Mouse (Mus musculus) left cerebral cortex, postnatal 25 days (tissue): ENCODE measurements around the gene Aqr. TPM values are rescaled to one million over a fixed set of nuclear protein-coding genes. Genes with fewer than 3 reads are reported as not detected.
A peak's percentile ranks its signal among the peaks of the same experiment; 100 is the strongest.
"Not testable (repeated sequence)": the region's sequence is repeated elsewhere in the genome, so short reads cannot be mapped to it uniquely, and the experiment has no call there.

Experiments
- DNase-seq, 2 experiments: peaks; one replicate each; pipeline ENCODE4 v3.0.0; 2022; ENCODE audit warnings: low spot score in 2 of 2, mixed read lengths in 1 of 2
- intact Hi-C: fragments of 180-260 bp; cut with DNase I; formaldehyde crosslinking; loops from one replicate; pipeline ENCODE4 v1.15.1; 2025
- total RNA-seq, 2 experiments: library from RNA; stranded (reverse); gene quantifications; 2 replicates each; pipeline ENCODE4 v1.2.3; 2021

Gene Aqr
- 10 to 100 TPM; 31.4 to 35.2 TPM for total RNA-seq

DNA sequence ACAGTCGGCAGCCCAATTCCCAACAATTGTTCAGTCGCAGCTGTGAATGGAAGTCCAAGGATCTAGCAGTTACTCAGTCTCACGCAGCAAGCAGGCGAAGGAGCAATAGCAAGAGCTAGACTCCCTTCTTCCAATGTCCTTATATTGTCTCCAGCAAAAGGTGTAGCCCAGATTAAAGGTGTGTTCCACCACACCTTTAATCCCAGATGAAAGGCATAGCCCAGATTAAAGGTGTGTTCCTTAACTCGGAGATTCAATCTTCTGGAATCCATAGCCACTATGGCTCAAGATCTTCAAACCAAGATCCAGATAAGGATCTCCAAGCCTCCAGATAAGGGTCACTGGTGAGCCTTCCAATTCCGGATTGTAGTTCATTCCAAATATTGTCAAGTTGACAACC, at the start of gene Aqr:
Aqr (minus strand) TSS at position 101 of the 400 bp plus-strand sequence.
- intact Hi-C loops, DNase-seq: not testable (repeated sequence)

DNA sequence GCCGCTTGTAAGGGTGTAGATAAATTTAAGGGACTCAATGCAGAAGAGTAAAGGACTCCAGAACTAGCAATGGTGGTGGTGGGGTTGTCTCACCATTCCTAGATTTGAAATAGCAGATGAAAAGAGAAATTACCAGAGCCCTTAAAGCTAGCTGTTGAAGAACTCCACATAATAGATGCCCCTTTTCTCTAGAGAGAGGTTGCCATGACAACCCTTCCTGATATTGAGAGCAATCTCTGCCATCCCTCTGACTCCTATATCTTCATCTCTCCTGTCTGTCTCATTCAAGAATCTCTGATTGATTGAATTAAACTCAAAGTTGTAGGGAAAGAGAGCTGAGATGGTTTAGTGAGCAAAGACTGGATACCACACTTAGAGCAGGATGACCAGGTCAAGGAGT, 49.7 kb upstream of the Aqr start:
- intact Hi-C loops: no loop called here
- no peak for DNase-seq

DNA sequence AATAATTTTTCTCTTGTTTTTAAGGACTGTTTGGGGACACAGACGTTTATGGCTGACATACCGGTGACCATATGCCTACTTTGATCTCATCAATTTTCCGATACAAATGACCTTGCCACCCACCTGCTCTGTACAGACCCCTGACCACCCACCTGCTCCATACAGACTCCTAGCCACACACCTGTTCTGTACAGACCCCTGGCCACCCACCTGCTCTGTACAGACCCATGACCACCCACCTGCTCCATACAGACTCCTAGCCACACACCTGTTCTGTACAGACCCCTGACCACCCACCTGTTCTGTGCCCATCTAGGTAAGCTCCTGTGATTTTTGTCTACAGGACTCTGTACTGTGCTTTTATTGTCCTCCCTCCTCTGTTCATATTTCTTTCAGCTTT, 48.8 kb upstream of the Aqr start:
- DNase-seq: no peak
- intact Hi-C loops: no loop called here

DNA sequence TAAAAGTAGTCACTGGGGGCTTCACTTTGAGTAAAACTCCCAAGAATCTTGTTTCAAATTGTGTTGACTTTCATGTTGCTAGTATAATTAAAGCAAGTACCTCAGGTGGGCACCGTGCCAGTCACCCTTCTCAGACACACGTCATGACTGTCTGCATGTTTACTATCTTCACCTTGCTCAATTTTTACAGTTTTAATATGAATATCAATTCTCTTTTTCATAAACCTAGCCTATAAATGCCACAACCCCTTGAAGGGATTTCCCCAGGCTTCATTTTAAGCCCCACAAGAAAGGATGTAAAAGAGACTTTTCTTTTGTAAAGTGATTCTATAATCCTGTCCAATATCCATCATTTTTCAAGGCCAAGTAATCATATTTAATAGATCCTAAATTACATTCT, 44.4 kb upstream of the Aqr start:
- DNase-seq: no peak
- intact Hi-C loops: no loop called here

DNA sequence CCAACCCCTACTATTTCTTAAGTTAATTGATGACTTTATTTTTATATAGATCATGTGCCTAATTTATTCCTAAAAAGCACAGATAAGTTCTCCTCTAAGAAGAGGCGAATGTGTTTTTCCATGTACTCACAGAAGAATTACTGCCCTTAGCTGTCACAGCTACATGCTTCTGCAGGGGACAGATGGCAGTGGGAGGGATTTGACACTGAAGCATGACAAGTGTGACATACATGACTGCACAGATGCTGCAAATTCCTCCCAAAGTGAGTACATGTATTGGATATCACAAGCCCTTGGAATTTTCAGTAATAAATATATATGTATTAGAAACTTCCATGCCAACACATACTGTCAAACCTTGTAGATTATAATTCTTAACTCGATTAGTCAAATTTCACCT, 41.8 kb upstream of the Aqr start:
- no peak for DNase-seq
- intact Hi-C loops: no loop called here

DNA sequence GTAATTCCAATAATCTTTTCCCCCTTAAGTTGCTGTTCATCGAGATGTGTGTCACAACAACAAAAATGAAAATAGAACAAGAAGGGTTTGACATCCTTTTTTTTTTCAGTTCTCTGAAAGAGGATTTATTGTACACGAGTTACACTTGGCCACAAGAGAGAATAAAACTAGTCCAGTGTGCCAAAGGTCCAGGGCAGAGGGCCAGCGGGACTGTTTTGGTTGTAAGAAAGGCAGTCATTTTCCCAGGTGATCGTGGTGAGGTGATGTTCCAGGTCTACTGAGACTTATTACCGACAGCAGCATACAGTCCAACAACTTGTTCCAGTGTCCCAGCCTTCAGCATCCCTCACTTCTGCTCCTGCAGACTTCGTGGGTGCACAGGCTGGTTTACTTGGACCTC, 18.2 kb upstream of the Aqr start:
- DNase-seq: no peak

DNA sequence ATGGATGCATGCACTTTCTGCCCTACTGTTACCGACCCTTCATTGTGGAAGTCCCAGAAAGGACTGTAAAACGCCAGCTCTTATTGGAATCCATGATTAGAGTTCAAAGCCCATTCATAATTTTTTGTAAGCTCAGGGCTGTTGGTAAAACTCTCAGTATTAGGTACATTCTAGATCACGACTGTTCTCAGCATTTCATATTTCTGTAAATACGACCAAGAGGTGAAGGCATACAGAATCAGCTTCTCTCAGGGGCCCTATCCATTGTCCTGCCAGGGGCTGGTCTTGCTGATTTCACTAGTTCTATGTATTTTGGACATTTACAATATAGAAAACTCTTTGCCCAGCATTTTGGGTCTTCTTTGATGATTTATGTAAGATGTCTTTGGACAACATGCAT, 14.8 kb upstream of the Aqr start:
- DNase-seq: no peak
- intact Hi-C loops: loop anchor here (1.0 kb wide), 1 partner anchor 26 kb away; no protein-coding TSS in a partner anchor

More for the DNA sequence above, 18.2 kb upstream of the Aqr start:
- intact Hi-C loops: no loop called here

DNA sequence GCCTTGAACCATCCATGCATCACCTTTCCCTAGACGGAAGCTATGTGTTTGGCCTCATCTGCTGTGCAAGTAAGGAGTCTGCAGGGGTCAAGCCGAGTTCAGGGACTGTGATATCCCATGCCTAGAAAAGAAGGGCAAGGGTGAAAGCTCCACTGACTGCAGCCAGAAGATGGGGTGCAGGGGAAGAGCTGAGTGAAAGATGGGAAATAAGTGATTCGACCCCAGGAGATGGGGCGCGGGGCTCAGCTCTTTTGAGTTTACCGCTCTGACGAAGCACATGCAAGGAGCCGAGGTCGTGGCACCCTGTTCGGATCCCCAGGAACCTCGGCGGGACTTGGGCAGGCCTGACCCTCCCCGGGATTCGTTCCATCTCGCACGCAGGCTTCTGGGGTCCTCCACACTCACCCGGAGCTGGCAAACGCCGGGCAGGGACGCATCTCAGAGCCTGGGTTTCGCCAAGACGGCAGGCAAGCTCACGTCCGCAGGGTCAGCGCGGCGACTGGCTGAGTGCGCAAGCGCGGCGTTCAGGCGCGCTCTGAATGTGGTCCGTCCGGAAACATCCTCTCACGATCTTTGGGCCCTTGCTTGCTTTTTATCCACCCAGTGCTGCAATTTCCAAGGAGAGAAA, 14.2 kb upstream of the Aqr start, which contains the start of gene Zfp770:
Zfp770 (minus strand) TSS at position 538 of the 628 bp plus-strand sequence.
- DNase-seq: peak; percentile 86 to 89
- intact Hi-C loops: loop anchor here (1.0 kb wide), 1 partner anchor 26 kb away; no protein-coding TSS in a partner anchor

DNA sequence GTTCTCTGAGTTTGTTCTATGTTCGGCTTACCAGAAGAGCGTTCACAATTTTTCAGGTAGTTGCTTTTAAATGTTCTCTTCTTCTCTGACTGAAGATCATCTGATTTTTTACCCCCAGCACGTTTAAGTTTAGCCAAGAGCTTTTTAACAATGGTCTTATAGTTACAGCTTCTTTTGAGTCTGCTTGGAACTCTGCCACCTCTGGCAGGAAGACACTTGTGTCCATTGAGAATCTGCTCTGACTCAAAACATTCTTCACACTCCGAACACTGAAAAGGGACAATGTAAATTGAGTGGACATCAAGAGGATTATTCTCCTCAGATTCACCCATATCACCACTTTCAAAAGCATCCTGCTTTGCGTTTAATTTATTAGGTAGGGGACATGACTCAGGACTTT, 9.6 kb upstream of the Aqr start:
- peak in 1 of 2 experiments; percentile 14 for DNase-seq
- intact Hi-C loops: no loop called here

DNA sequence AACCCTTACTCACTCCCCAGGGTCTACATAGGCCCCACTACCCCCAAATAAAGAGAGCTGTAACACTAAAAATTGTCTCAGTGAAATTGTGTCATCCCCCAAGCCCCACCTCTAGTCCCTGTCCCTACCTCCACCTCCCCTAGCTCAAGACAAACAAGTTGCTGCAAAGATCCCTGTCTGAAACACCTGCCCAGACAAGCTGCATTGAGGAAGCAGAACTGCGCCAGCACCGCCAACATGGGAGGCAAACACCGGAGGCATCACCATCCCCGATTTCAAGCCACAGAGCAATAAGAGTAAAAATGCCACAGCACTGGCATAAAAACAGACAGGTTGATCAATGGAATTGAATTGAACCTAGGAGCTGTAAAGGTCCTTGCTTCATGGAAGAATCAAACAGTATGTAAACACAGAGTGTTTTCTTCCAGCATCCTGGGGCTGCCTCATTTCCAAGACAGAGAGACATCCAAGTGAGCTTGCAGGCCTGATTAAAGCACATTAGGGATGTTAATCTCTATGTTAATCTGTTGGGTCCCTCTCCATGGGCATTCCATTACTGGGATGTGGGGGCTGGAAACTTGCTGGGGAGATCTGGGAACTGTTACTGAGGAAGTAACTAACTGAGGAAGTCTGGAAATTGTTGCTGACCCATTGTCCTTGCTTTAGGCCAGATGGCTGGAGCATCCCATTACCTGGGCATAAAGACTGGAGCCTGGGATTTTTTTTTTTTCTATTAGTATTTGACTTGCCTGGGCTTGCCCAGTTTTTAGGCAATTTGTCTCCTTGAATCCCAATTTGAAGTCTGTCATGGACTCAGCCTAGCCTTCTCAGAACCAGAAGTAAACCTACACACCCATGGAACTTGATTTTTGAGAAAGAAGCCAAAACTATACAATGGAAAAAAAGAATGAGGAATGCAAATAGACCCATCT, 8.8 kb downstream of the Aqr start:
- intact Hi-C loops: no loop called here
- no peak for DNase-seq

DNA sequence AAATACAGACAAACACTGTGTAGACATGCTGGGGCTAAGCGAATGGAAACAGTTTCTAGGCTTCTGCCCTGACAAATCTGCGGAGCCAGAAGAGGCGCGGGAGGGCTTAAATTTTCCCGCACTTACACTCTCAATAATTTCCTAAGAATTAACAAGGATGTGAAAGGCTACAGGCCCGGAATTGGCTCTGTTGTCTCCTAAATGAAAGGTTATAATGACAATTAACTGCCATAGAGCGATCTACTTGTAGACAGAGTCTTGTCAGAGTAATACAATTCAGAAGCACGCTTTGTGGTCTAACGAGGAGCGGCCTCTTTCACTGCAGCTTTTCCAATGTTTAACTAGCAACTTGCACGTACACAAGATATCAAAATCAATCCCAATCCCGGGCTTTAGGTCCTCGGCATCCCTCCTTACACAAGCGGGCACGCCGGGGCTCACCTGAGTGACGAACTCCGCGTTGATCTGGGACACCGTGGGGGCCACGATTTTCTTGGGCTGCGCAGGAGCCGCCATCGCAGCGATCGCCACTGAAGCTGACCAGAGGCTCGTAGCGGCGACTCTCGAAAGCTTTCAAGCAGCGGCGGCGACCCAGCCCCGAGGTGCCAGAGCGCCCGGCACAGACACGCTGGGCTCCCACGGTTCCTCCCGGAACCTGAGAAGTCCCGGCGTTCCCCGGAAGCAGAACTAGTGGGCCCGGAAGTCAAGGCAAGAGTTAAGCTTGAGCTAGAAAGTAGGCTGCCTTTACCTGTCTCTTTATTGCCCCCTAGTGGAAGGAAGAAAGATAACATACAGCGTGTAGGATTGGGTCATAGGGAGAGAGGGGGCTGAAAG, 12.0 kb downstream of the Aqr start:
- intact Hi-C loops: loop anchor here (1.0 kb wide), 1 partner anchor 26 kb away; the partner anchor contains the start of gene Zfp770
- peak; percentile 81 to 92 for DNase-seq

DNA sequence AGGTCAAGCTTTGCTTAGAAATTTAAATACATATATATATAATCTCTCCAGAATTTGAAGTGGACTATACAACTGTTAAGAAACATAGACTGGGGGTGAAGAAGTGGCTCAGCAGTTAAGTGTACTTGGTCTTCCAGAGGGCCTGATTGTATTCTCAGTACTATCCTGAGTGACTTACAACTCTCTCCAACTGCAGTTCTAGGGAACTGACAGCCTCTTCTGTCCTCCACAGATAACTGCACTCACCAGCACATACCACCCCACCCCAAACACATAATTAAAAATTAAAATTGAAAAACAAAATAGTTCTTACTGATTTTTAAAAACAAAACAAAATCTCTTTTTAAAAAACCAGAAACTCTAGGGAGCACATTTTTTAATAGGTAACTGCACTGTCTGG, 13.6 kb downstream of the Aqr start:
- no peak for DNase-seq
- intact Hi-C loops: no loop called here

DNA sequence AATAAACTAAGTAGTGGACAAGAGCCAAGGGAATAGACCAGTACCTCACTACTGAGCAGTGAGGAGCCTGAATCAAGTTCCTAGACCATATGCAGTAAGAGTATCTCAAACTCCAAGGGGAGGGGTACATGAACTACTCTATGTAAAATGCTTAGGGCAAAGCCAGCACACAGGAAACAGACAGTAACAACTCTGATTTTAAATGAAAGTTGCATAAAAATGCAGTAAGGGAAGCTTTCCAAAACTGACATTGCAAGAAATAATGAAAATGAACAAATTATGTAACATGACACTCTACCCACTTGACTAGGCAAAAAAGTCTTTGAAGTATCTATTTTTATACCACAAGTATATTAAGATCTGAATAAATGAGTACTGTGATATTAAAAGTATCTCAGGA, 19.0 kb downstream of the Aqr start:
- peak in 1 of 2 experiments; percentile 66 for DNase-seq
- intact Hi-C loops: no loop called here

DNA sequence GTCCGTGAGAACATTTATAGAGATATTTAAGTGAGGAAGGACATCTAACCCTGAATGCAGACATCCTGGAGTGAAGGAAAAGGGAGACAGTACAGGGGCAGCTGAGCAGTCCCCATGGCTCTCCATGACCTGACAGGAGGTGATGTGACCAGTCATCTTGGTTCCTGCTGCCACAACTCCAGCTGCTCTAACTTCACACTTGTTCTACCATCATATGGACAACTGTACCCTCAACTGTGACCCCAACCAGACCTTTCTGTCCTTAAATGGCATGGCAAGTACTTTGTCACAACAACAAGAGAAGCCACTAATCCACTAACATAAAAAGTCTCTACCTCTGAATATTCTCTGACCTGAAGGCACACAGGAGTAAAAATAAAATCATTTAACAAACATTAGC, 24.8 kb downstream of the Aqr start:
- DNase-seq: no peak
- intact Hi-C loops: no loop called here

DNA sequence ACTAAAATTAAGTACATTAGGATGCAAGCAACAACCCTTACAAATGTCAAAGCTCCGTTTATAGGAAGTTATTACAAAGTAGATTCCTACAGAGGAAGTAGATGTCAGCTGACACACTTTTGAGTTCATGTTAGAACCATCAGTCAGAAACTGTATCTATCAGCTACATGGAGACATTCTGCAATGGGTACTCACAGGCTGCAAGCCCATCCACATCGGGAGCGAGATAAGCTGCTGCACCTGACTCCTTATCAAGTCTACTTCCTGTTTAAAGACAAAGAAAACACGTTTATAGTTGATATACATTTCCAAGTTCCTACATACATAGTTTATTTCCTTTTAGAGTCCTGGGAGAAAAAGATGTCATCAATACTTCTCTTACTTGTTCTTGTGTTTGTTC, 29.5 kb downstream of the Aqr start:
- intact Hi-C loops: no loop called here
- DNase-seq: no peak

DNA sequence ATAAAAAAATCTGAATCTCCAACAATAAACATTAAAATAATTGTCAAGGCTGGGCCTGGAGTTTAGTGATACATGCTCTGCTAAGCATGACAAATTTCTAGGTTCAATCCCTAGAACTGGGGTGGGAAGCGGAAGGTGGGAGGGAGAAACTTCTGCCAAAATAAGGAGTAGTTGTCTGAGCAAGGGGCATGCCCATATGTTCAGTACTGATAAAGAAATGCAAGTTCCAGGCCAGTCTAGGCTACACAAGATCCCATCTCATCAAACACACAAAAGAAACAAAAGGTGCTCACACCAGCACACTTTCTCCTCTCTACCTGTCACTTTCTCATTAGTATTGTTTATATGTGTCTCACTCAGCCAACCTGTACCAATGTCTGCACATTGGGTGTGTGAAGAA, 30.2 kb downstream of the Aqr start:
- intact Hi-C loops: no loop called here

DNA sequence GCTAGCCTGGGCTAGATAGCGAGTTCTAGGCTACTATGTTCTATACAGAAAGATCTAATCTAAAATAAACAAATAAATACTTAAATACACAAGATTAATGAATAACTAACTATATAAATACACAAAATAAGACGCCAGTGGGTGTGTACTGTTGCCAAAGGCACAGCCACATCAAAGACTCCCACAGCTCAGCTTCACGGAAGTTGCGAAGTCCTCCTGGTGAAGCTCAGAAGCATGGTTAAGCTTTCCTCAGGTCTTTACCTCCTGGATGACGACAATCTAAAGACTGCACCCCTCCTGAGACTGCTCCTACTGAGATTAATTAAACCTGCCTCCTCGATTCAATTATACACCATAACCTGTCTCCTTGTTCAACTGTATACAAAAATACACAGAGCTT, 33.6 kb downstream of the Aqr start:
- intact Hi-C loops: no loop called here
- no peak for DNase-seq

More for the DNA sequence above, 30.2 kb downstream of the Aqr start:
- no peak for DNase-seq

DNA sequence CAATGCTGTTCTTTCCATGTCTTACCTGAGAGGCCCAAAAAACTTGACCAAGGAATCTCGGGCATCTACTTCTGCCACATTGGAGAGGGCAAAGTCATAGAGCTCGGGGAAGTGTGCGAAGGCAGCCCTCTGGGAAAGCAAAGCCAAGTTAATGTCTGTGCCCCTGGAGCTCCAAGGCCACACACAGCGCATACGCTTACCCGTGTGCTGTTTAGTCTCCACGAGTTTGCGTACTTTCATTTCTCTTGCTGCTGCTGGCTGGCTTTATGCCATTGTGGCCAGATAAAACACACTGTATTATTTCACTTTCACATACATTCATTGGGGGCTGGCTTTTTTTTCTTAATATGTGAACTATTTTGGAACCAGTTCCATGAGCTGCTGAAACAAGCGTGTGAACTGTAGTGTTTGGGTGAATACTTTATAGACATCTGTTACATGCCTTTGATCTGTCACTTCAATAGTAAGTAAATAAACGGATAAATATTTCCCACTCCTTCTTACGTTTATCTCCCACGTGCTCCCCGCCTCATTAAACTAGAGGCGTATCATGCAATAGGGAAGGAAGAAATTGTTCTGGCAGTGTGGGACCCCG, 39.9 kb downstream of the Aqr start:
- intact Hi-C loops: loop anchor here (5.0 kb wide), 1 partner anchor 35 kb away; no protein-coding TSS in a partner anchor
- no peak for DNase-seq

DNA sequence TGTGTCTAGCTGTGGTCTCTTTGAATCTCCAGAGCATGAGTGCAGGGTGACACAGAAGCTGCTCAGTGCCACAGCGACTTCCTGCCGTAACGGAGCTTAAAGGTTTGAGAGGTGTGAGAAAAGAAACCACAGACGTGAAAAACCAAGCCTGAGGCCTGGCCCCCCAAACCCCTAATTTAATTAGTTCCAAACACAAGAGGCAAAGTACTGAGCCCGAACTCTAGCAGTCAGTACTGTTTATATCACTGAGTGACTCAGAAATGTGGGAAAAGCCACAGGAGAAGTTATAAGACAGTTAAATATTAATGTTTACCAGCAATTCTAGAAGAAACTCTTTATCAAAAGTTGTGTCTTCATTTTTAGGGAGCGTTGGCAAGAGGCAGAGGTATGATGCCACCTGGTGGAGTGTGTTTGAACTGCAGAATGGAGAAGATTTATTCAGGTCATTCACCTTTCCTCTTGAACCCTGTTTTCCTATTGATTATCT, 41.5 kb downstream of the Aqr start:
- intact Hi-C loops: loop anchor here (2.0 to 5.0 kb wide), 2 partner anchors 33 to 279 kb away; no protein-coding TSS in a partner anchor
- DNase-seq: peak; percentile 27 to 31
